Mouse (Mus musculus): Measurements from ENCODE around the gene Rasa2.
"Not testable (repeated sequence)": the region's sequence is repeated elsewhere in the genome, so short reads cannot be mapped to it uniquely, and the experiment has no call there.

The Rasa2 gene

DNA sequence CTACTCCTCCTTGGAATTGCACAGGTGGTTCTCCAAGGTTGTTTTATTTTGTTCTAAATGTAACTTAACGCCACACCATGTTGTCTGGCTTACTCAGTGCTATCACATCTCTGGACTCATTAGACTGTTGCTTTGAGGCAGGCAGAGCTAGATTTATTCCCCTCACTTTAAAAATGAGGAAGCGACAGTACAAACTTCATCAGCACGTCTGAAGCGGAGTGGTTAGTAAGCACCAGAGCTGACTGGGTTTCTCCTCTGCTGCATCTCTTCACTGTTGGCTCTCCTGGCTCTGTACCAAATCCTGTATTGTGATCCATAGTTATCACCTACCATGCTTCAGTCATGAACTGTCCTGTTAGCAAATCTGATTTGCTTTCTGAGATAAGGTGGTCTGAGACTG, 53.2 kb downstream of the Rasa2 start:
- DNase-seq: no peak

DNA sequence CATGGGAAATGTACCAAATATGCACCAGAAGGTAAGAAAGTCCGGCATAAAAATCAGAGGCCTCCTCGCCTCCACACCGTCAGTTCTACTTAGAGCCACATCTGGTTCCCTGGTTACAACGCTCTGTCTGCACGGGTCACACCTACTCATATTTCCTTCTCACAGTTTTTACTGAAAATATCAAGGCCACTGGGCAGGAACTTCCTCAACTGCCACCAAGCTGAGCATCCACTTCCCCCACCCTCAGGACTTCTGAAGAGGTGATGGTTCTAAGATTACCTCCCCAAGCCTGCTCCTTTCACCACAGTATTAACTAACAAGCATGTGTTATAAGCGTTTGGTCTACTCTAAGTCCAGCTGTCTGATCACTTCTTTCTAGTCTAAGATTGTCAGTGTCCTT, 53.7 kb downstream of the Rasa2 start:
- no peak for DNase-seq

DNA sequence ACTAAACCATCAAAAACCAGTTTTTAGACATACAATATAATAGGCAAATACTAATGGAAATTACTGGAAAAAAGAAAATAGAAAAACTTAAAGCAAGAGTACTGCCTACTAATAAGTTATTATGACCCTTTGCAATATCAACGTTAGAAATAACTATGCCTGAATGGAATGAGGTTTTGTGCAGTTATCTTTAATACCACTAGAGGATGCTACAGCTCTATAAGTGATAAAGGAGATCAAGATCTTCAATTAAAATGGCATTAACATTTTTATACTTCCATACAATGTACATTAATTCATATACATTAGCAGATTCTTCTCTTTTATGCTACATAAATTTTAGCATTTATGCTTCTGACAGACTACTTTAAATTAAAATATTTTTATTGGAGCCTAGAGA, 58.2 kb downstream of the Rasa2 start:
- no peak for DNase-seq

DNA sequence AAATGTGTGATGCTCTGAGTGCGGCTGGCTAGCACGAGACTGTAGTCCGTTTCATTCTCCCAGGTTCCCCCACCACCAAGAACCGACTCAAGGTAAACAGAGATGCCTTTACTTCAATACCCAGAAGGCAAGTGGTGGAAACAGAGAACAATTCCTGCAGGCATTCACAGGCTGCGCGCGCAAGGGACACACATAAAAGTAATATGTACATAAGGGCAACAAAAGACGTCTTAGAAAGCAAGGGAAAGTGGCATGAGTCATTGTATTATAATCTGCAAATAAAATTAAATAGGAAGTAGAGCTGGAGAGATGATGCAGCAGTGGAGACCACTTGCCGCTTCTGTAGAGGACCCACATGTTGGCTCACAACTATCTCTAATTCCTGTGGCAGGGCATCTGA, 58.7 kb downstream of the Rasa2 start:
- no peak for DNase-seq

DNA sequence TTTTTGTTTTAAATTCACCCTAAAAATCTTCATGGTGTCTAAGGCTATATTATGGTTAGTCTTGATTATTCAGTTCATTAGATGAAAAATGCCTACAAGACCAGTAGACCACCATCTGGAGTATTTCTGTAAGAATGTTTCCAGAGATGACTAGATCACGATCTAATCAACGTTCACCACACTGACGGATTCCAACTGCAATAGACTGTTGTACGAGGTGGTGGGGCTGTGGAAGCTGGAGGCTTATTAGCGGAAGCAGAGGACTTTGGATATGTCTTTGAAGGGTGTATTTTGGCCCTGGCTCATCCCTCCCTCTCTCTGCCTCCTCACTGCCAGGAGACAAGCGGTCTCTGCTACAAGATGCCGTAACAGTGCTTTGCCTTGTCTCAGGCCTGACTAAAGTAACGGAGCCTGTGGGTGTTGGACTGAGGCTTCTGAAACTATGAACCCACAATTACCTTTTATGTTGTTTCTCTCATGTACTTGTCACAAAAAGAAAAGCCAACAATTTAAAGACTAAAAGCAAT, 64.9 kb downstream of the Rasa2 start:
- no peak for DNase-seq

DNA sequence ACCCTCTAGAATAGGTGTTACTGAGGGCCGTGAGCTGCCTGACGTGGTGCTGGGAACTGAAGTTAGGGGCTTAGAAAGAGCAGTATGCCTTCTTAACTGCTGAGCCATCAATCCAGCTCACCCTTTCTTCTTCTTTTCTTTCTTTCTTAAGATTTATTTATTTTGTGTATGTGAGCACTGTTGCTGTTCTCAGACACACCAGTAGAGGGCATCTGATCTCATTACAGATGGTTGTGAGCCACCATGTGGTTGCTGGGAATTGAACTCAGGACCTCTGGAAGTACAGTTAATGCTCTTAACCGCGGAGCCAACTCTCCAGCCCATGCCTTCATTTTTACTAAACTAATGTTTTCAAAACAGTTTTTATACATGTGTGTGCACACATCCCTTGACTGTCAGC, 67.9 kb downstream of the Rasa2 start:
- no peak for DNase-seq

DNA sequence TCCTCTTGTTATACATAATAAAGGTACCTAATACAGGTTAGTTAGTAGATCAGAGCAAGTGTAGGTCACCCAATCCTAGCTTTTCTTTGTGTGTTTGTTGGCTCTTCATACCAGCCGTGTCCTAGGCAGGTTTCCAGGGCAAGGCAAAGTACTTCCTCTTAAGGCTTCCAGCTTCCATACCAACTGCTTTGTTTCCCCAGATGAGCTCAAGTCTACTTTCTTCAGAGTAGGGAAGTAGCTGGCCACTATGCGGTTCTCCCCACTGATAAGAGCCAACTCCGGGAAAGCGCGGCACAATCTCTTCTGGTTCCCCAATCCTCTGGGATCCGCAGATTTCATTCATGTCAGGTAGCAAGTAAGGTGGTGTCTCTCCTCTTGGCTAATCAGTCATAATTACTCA, 72.3 kb downstream of the Rasa2 start:
- no peak for DNase-seq

DNA sequence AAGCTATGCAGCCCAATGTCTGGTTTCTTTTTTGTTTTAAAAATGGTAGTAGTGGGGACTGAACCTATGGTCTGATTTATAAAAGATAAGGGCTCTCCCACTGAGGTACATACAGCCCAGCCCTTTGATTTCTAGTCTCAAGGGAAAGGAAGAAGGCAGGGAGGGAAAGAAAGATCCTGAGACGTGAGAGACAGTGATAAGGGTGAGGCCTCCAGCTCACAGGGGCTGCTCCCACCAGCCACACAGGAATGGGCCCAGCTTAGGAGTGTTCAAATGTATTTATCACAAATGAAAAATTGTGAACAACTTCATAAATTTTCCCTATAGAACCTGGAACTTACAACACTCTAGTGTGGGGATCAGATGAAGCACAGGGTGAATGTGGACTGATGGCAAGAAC, 72.8 kb downstream of the Rasa2 start:
- no peak for DNase-seq

DNA sequence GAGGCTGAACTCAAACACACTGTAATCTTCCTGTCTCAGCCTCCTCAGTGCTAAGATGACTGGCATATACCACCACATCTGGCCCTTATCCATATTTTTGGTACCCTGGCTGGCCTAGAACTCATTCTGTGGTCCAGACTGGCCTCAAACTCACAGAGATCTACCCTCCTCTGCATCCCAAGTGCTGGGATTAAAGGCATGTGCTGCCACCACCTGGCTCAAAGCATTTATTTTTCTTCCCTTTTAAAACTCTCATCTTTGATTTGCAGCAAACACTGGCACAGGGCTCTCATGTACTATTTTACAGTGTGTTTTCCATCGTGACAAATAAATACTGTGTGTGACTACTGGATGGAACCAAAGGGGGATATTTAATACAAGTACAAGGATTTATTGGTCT, 77.3 kb downstream of the Rasa2 start:
- peak in 1 of 2 experiments; percentile 22 for DNase-seq

DNA sequence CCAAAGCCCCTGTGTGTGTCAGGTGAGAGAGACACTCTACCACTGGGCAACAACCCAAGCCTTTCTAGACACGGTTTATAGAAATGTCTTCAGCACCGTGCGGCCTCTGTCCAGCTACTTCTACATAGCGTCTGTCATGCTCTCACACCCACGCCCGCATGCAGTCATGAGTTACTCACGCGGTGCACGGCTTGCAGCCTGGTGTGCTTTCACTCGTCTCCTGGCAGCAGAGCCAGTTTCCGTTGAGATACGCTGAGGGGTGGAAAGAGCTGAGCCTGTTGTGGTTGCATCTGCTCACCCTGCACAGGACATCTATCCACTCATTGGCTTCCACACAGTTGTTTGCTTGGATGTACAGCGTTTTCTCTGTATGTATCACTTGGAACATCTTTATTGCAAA, 86.0 kb downstream of the Rasa2 start:
- DNase-seq: no peak

DNA sequence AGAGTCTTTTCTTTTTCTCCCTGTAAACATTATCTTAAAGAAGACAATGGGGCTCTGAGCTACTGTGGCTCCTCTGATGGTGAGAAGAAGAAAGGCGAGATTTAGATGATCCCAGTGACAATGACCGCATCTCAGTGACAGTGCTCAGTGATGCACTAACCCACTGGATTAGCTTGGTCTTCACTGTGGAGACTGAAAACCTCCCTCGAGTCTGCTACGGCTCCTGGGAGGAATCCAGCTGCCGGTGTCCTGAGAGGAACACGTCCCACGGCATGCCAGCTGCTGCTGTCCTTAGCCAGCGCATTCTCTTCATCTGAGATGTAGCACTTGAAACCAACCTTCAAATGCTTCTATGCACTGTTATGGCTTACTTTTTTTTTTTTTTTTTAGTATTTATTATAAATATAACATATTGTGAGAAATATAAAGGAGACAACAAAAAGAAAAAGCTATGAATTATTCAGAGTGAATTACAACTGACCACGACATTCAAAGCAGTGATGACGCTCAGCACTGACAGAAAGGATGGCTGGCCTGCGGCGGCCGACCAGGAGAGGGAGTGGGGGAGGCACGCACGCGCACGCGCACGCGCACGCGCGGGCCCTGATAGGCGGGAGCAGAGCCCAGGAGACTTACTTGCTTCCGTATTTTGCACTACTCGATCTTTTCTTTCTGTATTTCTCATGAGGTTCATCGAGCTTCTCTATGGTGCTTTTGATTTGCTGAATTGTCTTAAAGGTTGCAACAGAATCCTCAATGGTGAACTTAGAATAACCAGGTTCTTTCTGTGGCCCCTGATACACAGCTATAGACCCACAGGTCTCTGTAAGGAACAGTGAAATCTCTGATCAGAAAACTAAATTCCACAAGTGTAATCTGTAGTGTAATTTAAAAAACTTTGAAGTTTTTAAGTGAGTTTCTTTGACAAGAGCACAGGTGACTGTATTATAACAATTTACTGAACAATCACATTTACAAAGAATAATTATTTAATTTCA, 87.5 kb downstream of the Rasa2 start:
- peak; percentile 70 to 85 for DNase-seq

DNA sequence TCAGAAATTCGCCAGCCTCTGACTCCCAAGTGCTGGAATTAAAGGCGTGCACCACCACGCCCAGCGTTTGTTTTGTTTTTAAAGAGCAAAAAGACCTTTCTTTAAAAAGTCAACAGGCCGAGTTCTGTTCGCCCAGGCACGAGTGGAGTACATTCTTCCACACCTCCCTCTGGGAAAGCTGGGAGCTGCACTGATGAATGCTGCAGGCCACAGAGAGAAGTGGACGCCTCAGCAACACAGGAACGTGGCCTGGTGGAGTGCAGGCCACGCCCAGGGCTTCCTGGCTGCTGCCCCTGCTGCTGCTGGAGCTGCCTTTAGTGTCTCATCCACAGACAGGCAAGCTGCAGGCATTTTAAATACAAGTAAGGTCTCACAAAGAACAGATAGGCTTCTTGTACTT, 92.5 kb downstream of the Rasa2 start:
- no peak for DNase-seq

DNA sequence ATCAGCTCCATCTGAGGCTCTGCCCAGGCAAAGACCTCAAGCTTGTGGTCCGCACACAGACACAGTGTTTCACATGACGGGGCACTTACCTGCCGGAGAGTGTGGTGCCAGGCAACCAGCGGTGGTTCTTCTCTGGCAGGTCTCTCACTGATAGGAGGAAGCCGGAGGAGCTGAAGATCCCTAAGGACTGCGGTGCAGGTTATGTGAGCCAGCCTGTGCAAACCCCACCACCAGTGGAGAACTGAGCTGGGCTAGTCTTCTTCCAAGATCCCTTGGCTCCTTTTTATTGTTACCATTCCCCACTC, 93.8 kb downstream of the Rasa2 start:
- no peak for DNase-seq

DNA sequence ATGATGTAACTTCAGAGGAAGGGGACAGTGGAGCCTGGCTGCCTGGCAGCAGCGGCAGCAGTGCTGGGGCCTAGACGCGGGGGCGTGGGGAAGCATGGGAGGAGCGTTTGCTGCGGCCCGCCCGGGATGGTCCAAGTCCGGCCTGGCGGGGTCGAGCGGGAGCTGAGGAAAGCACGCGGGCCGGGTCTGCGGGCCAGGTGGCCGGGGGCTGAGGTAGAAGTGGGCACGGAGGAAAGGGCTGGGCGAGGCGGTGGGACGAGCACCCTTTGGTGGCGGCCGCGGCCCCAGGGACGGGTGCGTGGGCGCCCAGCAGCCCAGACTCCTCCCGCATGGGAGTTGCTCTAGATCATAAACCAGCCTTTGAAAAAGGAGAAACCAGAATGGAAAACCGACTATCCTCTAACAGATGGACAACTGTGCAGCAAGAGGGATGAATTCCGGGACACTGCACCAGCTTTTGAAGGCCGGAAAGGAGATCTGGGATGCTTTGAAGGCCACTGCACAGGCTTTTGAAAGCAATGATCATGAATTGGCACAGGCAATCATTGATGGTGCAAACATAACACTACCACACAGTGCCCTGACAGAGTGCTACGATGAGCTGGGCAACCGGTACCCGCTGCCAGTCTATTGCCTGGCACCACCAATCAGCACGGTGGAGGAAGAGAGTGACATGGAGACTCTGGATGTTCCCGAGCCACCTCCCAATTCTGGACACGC, 94.4 kb downstream of the Rasa2 start:
- DNase-seq: peak; percentile 49 to 64

DNA sequence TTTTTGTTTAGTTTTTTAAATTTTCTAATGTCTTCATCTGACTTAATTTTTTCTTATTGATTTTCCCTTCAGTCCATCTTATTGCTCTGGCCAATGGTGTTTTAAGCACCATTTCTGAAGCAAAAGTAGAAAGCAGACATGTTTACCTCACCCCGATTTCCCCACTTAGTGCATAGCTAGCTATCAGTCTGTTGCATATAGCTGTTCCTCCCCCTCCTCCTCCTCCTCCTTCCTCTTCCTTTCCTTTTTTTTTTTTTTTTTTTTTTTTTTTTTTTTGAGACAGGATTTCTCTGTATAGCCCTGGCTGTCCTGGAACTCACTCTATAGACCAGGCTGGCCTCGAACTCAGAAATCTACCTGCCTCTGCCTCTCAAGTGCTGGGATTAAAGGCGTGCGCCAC, 95.3 kb downstream of the Rasa2 start:
- DNase-seq: not testable (repeated sequence)

DNA sequence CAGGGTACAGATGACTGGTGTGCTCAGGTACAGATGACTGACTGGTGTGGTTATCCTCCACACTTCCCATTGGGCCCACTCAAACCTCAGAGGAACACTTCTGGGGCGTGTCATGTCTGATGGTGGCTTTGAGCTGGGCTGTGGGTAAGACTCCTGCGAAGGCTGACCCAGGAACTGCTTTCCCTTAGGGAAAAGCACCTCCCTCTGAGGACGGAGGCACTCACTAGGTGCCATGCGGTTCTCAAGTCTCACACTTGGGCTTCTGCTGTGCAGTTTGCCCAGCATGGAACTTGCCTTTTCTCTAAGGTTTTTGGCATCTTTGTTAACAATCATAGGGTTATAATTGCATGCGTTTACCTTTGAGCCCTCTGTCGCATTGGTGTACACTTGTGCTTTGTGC, 96.0 kb downstream of the Rasa2 start:
- no peak for DNase-seq

DNA sequence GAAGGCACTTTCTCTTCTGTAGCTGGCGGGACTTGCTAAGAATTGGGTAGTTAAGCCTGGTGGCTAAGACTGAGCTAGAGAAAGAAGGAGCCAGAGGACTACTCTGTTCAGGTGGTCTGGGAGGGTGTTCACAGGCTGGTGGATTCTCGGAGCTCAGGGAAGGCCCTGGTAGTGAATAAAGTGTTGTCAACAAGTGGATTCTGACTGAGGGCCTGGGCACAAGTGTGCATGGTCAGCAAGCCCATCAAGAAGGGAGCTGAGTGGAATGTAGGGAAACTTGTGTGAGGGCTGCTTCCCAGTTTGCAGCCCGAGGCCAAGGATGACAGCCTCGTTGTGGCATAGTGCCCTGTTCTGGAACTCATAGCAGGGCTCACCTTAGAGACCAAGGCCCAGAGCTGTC, 97.2 kb downstream of the Rasa2 start:
- no peak for DNase-seq

DNA sequence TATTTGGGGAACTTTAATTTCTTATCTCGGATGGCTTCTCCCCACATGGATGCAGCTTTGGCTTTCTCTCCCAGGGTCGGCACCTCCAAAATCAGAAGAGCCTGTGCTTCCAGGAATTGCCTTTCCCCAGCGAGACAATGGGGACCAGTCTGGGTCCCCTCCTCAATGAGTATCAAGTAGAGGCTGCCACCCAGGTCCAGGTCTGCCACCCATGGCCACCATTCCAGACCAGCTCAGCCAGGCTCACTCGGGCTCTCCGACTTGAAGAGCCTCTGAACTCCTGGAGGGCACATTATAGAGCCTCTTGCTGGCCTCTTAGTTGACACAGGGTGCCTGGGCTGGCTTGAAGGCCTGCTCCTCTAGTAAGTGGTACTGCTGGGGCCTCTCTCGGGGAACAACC, 97.9 kb downstream of the Rasa2 start:
- DNase-seq: no peak

DNA sequence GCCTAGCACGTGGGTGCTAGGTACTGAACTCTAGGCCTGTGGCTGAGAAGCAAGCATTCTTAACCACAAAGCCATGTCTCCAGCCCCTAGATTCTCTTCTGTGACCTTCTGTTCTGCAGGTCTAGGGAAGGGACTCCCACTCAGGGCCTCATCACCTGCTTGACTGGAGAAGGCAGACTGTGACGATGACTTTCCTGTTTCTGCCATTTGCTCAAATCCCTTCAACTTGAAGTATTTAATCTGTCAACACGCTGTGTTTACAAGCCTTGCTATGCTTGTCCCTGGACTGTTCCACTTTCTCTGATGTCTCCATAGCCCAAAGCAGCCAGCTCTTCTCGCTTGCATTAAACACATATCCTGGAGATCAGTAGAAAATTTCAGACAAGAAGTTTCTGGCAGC, 98.9 kb downstream of the Rasa2 start:
- DNase-seq: no peak

DNA sequence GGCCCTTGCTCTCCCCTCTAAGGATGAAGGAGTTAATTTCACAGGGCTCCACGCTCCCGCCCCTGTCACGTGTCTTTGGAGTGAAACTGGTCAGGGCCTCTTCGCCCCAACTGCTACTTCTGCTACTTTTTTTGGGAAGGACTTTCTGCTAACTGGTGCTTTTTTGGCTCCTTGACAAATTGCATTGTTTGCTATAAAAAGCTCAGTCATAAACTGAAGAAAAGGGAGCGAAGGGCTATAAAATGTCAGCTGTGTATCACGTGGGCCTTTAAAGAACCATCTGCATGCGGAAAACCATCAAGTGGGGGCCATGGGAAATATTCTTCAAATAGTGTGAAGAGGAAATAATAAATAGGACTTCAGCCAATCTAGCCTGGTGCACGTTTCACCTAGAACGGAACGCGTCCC, 100.7 kb downstream of the Rasa2 start:
- peak; percentile 56 to 65 for DNase-seq

DNA sequence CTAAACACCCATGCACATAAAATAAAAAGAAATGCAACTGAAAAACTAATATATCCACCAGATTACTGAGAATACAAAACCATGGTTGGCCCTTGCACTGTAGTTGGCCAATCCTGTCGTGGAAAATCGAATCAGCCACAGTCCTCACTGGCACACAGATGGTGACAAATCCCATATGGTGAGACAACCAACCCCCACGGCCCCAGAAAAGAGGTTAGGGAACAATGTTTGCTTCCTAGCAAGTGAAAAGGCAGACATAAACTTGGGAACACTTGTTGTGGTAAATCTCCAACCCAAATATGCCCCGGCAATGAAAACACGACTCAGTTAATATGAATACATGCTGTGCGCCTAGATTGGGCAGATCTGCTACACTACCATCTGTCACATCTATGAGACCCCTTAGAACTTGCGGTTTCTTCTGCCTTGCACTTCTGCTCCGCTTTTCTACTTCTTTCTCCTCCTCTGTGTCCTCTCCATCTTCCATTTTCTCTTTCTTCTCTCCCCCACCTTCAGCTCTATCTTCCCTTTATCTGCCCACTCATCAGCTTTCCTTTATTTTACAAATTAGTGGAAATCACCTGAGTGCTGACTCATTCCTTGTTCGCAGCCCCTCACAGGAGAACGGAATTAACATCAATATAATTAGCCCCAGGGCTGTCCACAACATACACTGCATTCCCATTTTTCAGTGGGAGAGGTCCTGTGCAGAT, 101.3 kb downstream of the Rasa2 start:
- DNase-seq: peak; percentile 53 to 61

DNA sequence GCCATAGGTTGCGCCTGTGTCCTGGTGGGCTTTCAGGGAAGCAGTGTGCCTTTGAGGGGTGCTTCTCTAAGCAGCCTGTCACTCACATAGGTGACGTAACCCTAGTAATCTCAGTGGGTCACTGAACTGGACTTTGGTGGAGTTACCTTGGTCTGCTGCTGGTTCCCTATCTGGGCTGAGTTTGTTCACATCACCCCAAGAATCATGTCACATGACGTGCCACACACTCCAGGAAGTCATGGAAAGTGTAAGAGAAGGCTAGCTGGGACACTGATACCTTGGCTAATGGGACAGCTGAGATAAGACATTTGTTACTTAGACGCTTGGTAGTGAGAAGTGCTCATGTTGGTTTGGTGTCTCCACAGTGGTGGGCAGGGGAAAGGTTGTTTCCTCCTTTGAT, 105.4 kb downstream of the Rasa2 start:
- no peak for DNase-seq

DNA sequence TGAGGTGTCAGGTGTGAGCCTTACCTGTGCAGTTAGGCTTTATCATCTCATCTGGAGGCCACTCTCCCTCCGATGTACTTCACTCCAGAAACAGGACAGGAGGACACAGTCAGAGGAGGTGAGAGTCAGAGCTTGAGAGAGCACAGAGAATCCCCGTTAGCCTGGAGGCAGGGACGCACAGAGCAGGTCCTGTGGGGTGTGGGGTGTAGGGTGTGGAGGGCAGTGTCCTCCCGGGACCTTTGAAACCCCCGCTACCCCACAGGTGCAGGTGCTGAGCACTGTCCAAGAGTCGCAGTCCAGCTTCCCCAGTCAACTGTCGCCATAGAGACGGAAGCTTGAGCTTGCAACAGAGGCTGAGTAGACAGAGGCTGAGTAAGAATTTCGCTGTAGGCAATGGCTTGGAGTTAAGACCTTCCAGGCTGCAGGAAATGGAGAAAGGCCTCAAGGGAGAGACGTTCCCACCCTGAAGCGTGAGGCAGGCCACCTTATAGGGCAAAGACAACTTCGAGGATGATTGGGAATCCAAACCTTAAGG, 106.4 kb downstream of the Rasa2 start, which contains the start of gene Gm28729:
Gm28729 (minus strand) TSS at position 293 of the 535 bp plus-strand sequence.
- DNase-seq: no peak

Data from cerebellum, postnatal 25 days (tissue).